Mouse (Mus musculus): ENCODE measurements around the gene Mcidas.

GRCm38 (mm10) chr13:113021521-113021920 is 27.9 kb downstream of the Mcidas start:
- TF ChIP-seq CTCF (conservative IDR thresholded peaks at IDR 0.05; ENCODE audit: low read length), result no peak
- no peak for TF ChIP-seq POU5F1 (IDR thresholded peaks at IDR 0.05; ENCODE audit: borderline replicate concordance, low read length)
